Mouse (Mus musculus) liver, adult 2 months (tissue): ENCODE results near the gene Dok4. TPM values are rescaled to one million over a fixed set of nuclear protein-coding genes. Genes with fewer than 3 reads are reported as not detected.

Experiments used
- DNase-seq: peaks from one replicate; pipeline ENCODE4 v3.0.0-alpha.2; 2011; ENCODE audit warnings: low read depth, low spot score; ENCODE audit errors: extremely low read depth
- H3K27ac ChIP-seq: fragments of 200-500 bp; replicated peaks from 2 replicates; pipeline ENCODE4 v1.5.1; 2012; ENCODE audit warnings: low read depth, mild to moderate bottlenecking, control low read depth, inconsistent platforms, low read length; ENCODE audit not compliant: insufficient read depth
- H3K27me3 ChIP-seq: fragments of 200-500 bp; 2 replicates; pipeline ENCODE4 v1.6.1; 2012; ENCODE audit warnings: mild to moderate bottlenecking, moderate library complexity, low read length, inconsistent platforms; ENCODE audit not compliant: control insufficient read depth, insufficient read depth
- H3K36me3 ChIP-seq: fragments of 200-500 bp; 2 replicates; pipeline ENCODE4 v1.6.1; 2012; ENCODE audit warnings: low read length, inconsistent platforms; ENCODE audit not compliant: control insufficient read depth, insufficient read depth
- H3K4me1 ChIP-seq: fragments of 200-500 bp; 2 replicates; pipeline ENCODE4 v1.6.1; 2011; ENCODE audit warnings: low read length; ENCODE audit not compliant: control insufficient read depth, insufficient read depth
- H3K4me3 ChIP-seq: fragments of 200-500 bp; 2 replicates; pipeline ENCODE4 v1.5.1; 2011; ENCODE audit warnings: low read depth, mild to moderate bottlenecking, control low read depth, low read length, moderate library complexity; ENCODE audit not compliant: insufficient read depth
- H3K79me2 ChIP-seq: fragments of 200-500 bp; 2 replicates; pipeline ENCODE4 v1.6.1; 2012; ENCODE audit warnings: inconsistent platforms, mild to moderate bottlenecking, low read length, moderate library complexity; ENCODE audit not compliant: control insufficient read depth, insufficient read depth
- H3K9ac ChIP-seq: fragments of 200-500 bp; 2 replicates; pipeline ENCODE4 v1.6.1; 2012; ENCODE audit warnings: low read depth, mild to moderate bottlenecking, control low read depth, inconsistent platforms, low read length
- CTCF ChIP-seq: fragments of 200-500 bp; IDR thresholded peaks from 2 replicates; pipeline ENCODE4 v1.5.1; 2011; ENCODE audit warnings: low read depth, low read length, control low read depth
- POLR2A ChIP-seq: fragments of 200-500 bp; IDR thresholded peaks from 2 replicates; pipeline ENCODE4 v1.6.1; 2011; ENCODE audit warnings: low read length, control low read depth; ENCODE audit not compliant: insufficient read depth; ENCODE audit errors: extremely low read depth
- WGBS: fragments of 180-500 bp; shearing (Covaris S2); methylation state at CpG from one replicate; pipeline ENCODE4 v1.1.7; 2018; 5-methylcytosine and 5-hydroxymethylcytosine counted together
- polyA plus RNA-seq: library from polyadenylated mRNA; depleted of rRNA; stranded (reverse); fragments of >200 nt; gene quantifications from 2 replicates; pipeline ENCODE4 v1.2.3, GENCODE M21; 2012; rRNA removed
- total RNA-seq: library from RNA; depleted of rRNA; stranded (reverse); fragments of >200 nt; gene quantifications from 2 replicates; pipeline ENCODE4 v1.2.3, GENCODE M21; 2014; rRNA removed

Dok4 gene
- total RNA-seq: 0.83 and 1.5 TPM in 2 replicates
- 1.4 and 1.5 TPM in 2 replicates for polyA plus RNA-seq

- peak; percentile 53 for DNase-seq
- Histone ChIP-seq H3K27ac (no peak within 1 kb of the TSS), H3K36me3 (no peaks in the 10 kb centered on the region), H3K4me1 (no peaks in the 10 kb centered on the region; the same call in none of the 2 replicates), H3K27me3 (no peaks in the 10 kb centered on the region), H3K4me3 (peak within 1 kb of the TSS; percentile 54), H3K79me2 (no peaks in the 10 kb centered on the region), H3K9ac (peak within 1 kb of the TSS; percentile 56)
- 2% methylated on average over 29 of the region's 37 CpGs for WGBS
- TF ChIP-seq CTCF: no peak
- no peak for TF ChIP-seq POLR2A
Measured at GRCm38 (mm10) chr8:94876197-94876730, at the start of gene Dok4. Gene Dok4 (minus strand): TSS chr8:94876330.

GRCm38 (mm10) chr8:94923405-94923804, 47.3 kb upstream of the Dok4 start, which contains the start of gene Adgrg5:
Gene Adgrg5 (plus strand): TSS chr8:94923694.
- no peak within 1 kb of the TSS for H3K27ac ChIP-seq
- DNase-seq: no peak
- WGBS: 66% methylated on average over 8 of the region's 8 CpGs

GRCm38 (mm10) chr8:94922602-94923001, 46.5 kb upstream of the Dok4 start:
- H3K9ac ChIP-seq: no peak overlapping the region
- H3K36me3 ChIP-seq: no peaks in the 10 kb centered on the region
- no peak overlapping the region for H3K27ac ChIP-seq
- no peak for TF ChIP-seq POLR2A
- TF ChIP-seq CTCF: no peak
- H3K79me2 ChIP-seq: no peaks in the 10 kb centered on the region
- 37% methylated on average over 8 of the region's 8 CpGs for WGBS
- no peak for DNase-seq
- H3K4me1 ChIP-seq: no peaks in the 10 kb centered on the region
- no peak overlapping the region for H3K4me3 ChIP-seq
- H3K27me3 ChIP-seq: peaks cover 3% of the 10 kb centered on the region; the same call in 1 of the 2 replicates

More at GRCm38 (mm10) chr8:94923405-94923804, 47.3 kb upstream of the Dok4 start, which contains the start of gene Adgrg5:
- no peaks in the 10 kb centered on the region for H3K79me2 ChIP-seq
- no peaks in the 10 kb centered on the region for H3K36me3 ChIP-seq
- H3K27me3 ChIP-seq: no peaks in the 10 kb centered on the region
- no peak within 1 kb of the TSS for H3K9ac ChIP-seq
- H3K4me3 ChIP-seq: no peak within 1 kb of the TSS
- no peaks in the 10 kb centered on the region for H3K4me1 ChIP-seq
- TF ChIP-seq POLR2A (no peak), CTCF (no peak)

GRCm38 (mm10) chr8:94922176-94922575, 46.0 kb upstream of the Dok4 start:
- no peak overlapping the region for H3K4me3 ChIP-seq
- H3K27me3 ChIP-seq: peaks cover 3% of the 10 kb centered on the region; the same call in 1 of the 2 replicates
- H3K79me2 ChIP-seq: no peaks in the 10 kb centered on the region
- no peak overlapping the region for H3K9ac ChIP-seq
- H3K4me1 ChIP-seq: no peaks in the 10 kb centered on the region
- 68% methylated on average over 6 of the region's 6 CpGs for WGBS
- no peak overlapping the region for H3K27ac ChIP-seq
- no peaks in the 10 kb centered on the region for H3K36me3 ChIP-seq
- DNase-seq: no peak
- no peak for TF ChIP-seq CTCF
- no peak for TF ChIP-seq POLR2A

GRCm38 (mm10) chr8:94919256-94919655, 43.1 kb upstream of the Dok4 start:
- Histone ChIP-seq H3K4me3 (no peak overlapping the region), H3K9ac (no peak overlapping the region), H3K36me3 (no peaks in the 10 kb centered on the region), H3K79me2 (no peaks in the 10 kb centered on the region), H3K27me3 (peaks cover 3% of the 10 kb centered on the region; the same call in 1 of the 2 replicates), H3K4me1 (no peaks in the 10 kb centered on the region), H3K27ac (no peak overlapping the region)
- no peak for DNase-seq
- TF ChIP-seq POLR2A: no peak
- no peak for TF ChIP-seq CTCF

- peak within 1 kb of the TSS; percentile 75 for H3K9ac ChIP-seq
- no peaks in the 10 kb centered on the region for H3K4me1 ChIP-seq
- WGBS: 8% methylated on average over 47 of the region's 51 CpGs
- H3K36me3 ChIP-seq: no peaks in the 10 kb centered on the region
- H3K27me3 ChIP-seq: peaks cover 10% of the 10 kb centered on the region
- H3K27ac ChIP-seq: no peak within 1 kb of the TSS
- no peak for DNase-seq
- H3K79me2 ChIP-seq: no peaks in the 10 kb centered on the region
- TF ChIP-seq CTCF (no peak), POLR2A (no peak)
- peak within 1 kb of the TSS; percentile 70 for H3K4me3 ChIP-seq
Measured at GRCm38 (mm10) chr8:94917851-94918495, 41.8 kb upstream of the Dok4 start, which contains the start of gene Ccdc102a. Gene Ccdc102a (minus strand): TSS chr8:94918098.
